Mouse (Mus musculus) naive thymus-derived CD4-positive, alpha-beta T cell, adult 2 months (primary cell): ENCODE measurements around the gene Cpt1c.

Experiments used
- DNase-seq: peaks from one replicate; pipeline ENCODE4 v3.0.0-alpha.2; 2011; ENCODE audit warnings: low read depth

The Cpt1c gene

DNA sequence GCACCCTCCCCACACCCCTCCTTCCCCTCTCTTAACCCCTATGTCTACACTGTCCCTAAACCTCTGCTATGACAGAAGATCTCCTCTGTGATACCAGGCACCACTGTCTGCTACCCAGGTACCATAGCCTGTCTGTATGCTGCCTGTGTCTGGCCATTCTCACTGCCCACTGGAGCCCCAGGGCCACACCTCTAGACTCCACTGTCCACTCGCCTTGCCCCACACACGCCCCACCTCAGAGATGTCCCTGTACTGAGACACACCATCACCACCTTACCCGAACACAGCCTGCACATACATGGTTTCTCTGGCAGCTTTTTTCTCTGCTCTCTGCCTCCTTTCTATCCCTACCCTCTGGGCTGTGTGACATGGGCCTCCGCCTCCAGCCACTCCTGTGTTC is 57.8 kb downstream of the Cpt1c start:
- DNase-seq, result no peak

DNA sequence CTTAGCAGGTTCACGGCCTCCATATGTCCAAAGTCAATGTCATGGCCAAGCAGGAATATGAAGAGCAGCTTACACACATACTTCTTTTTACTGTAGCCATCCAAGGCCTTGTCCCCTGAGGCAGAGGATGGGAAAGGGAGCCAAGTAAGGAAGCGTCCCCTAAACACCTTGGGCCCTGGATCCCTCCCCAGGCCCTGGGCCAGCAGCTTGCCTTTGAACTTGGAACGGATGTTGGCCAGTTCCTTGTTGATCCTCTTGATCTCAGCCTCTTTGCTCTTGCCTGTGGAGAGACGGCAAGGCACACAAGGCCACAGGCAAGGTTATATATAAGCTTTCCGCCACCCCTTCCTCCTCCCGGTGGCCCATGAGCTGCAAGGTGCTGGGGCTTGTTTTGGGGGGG is 58.5 kb downstream of the Cpt1c start:
- DNase-seq, result no peak

DNA sequence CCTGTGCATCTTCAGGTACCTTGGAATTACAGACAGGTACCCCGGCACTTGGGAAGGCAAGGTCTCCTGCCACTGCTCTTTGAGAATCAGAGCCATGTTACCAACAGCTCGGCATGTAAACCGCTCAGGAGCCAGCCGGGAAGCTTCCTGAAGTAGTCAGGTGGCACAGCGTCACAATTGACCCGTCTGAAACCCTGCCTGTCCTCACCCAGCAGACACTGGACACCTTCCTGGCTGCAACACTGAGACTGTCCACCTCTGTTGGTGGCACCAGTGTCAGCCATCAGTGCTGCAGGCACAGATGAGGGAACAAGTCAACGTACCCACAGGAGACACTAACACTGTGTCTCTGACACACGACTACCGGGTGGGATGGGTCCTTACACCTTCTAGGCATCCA is 59.3 kb downstream of the Cpt1c start:
- DNase-seq, result no peak

DNA sequence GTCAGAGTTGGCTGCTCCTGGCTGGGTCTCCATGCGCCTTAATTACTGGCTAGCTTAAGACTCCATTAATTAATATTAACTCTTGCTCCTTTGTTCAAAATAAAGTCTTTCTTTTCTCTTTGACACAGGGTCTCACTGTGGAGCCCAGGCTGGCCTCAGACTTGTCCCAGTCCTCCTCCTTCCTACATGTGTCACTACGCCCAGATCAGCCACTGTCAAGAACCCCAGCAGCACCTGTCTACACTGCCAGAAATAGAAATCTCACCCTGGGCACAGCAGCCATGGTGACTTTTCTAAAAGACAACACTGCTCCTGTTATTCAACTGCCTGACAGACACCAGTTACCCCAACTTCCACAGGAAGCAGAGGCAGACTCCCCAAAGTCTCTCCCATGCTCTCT is 60.3 kb downstream of the Cpt1c start:
- no peak for DNase-seq
